Mouse (Mus musculus) liver, adult 2 months (tissue): ENCODE measurements around the gene Bbs9.

Experiments used
- CTCF ChIP-seq: fragments of 200-500 bp; IDR thresholded peaks from 2 replicates; pipeline ENCODE4 v1.5.1; 2011; ENCODE audit warnings: low read depth, low read length, control low read depth
- POLR2A ChIP-seq: fragments of 200-500 bp; IDR thresholded peaks from 2 replicates; pipeline ENCODE4 v1.6.1; 2011; ENCODE audit warnings: low read length, control low read depth; ENCODE audit not compliant: insufficient read depth; ENCODE audit errors: extremely low read depth

- no peak for TF ChIP-seq CTCF
- TF ChIP-seq POLR2A = no peak
Observed at GRCm38 (mm10) chr9:22680484-22680883, 205.0 kb downstream of the Bbs9 start.
